Mouse (Mus musculus) megakaryocyte-erythroid progenitor cell, adult 5-6 weeks (primary cell): ENCODE results near the gene Amy1. TPM values are rescaled to one million over a fixed set of nuclear protein-coding genes. Genes with fewer than 3 reads are reported as not detected.
"Not testable (repeated sequence)": the region's sequence is repeated elsewhere in the genome, so short reads cannot be mapped to it uniquely, and the experiment has no call there.

Experiments
- ATAC-seq: replicated peaks from 2 replicates; pipeline ENCODE4 v1.8.0; 2016; ENCODE audit warnings: mild to moderate bottlenecking, inconsistent platforms; ENCODE audit not compliant: severe bottlenecking, poor library complexity, low FRiP score, low TSS enrichment
- total RNA-seq, 2 experiments: library from RNA; stranded (forward) in 1 of 2; stranded (reverse) in 1 of 2; fragments of 200-1000, 215-1000 nt in 1 of 2; fragments of >200 nt in 1 of 2; fragmentation: Nextera tagmentation in 1 of 2; gene quantifications; 2 replicates each; pipeline ENCODE4 v1.2.3; 2014 to 2017

Gene Amy1
- 0.54 and 1.1 TPM in 2 replicates for total RNA-seq (2014; fragmentation: Nextera tagmentation)
- total RNA-seq (2017): 3.5 and 9.3 TPM in 2 replicates

GRCm38 (mm10) chr3:113606599-113606998, at the start of gene Amy1:
Amy1 (minus strand) TSS chr3:113606699.
- no peak for ATAC-seq

DNA sequence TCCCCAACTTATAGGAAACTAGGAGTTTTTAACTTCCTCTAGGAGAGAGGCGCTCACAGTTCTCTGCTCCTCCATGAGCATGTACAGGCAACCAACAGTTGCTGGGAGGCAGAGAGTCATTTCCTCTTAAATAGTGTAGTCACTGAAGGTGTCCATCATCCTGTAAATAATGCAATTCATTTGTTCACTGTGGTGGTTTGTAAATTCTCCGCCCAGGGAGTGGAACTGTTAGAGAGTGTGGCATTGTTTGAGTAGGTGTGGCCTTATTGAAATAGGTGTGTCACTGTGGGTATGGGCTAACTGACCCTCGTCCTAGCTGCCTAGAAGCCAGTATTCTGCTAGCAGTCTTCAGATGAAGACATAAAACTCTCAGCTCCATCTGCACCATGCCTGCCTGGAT, 47.8 kb upstream of the Amy1 start:
- ATAC-seq: no peak

- not testable (repeated sequence) for ATAC-seq
These were observed 44.9 kb upstream of the Amy1 start for GRCm38 (mm10) chr3:113651386-113651785.

- ATAC-seq: no peak
These were observed 33.0 kb upstream of the Amy1 start for GRCm38 (mm10) chr3:113639545-113639944.

GRCm38 (mm10) chr3:113634220-113634619, 27.7 kb upstream of the Amy1 start:
- no peak for ATAC-seq

GRCm38 (mm10) chr3:113631611-113632010, 25.1 kb upstream of the Amy1 start:
- ATAC-seq: peak; percentile 22

GRCm38 (mm10) chr3:113630564-113630963, 24.1 kb upstream of the Amy1 start:
- ATAC-seq: peak; percentile 73

DNA sequence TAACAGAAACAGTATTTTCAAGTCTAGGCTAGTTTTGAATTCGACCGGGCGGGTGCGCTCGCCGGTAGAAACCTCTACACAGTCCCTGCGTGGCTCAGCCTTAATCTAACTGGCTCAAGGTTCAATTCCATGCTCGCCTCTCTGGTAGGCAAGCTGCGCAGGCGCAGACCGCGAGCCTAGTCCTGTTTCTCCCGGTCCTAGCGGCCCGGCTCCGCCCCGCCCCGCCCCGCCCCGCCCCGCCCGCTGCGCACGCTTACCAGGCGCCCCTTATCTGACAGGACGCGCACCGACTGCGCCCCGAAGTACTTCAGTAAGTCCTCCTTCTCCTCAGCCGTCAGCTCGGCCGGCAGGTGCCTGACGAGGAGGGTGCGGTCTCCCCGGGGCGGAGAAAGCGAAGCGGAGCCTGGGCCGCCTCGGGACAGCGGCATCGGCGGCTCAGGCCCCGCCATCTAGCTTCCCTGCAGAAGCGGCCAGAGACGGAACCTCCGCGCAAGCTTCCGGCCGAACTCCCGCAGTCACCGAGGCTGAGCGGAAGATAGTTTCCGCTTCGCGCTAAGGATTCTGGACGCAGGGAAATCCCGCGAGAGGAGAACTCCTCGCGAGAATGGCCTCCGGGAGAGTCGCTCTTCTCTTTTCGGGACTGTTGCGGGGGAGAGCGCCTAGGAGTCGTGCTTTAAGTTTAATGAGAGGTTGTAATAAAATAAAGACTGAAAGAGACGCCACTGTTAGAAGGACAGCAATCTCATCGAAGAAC, 23.3 kb upstream of the Amy1 start, which contains the start of gene Rnpc3:
TSS of gene Rnpc3 (minus strand) at position 544 of the 754 bp plus-strand sequence.
- ATAC-seq: peak; percentile 86

GRCm38 (mm10) chr3:113590844-113591243, 15.7 kb downstream of the Amy1 start:
- no peak for ATAC-seq

DNA sequence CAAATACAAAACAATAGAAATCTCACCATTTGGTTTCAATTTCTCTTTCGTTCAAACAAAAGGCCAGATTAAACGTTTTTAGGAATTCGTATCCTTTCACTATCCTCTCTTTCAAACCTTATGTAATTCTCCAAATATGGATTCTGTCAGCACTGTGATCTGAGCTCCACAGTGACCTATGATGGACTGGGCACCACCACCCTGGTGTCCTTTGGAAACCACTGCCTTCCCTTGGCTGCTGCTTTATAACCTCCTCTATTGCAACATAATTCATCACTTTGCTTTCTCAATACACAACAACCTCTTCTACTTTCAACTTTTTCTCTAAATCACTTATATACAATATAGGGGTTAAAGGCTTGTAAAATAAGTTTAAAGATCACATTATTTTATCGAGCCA, 31.9 kb downstream of the Amy1 start:
- no peak for ATAC-seq

DNA sequence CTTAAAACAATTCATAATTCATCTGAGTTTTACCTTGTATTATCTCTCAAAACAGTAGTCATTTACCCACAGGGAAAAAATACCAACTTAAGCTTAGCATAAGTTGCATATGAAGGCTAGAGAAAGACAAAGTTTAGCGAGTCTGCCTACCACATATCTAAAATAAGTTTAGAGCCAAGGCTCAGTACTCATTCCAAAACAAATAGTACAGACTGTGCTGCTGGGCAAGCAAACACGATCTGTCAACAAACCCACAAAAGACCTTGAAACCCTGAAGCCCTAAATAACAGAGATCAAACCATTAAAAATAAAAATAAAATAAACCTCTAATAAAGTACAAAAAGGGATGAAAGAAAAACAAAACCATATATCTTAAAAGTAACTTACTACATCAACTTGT, 32.4 kb downstream of the Amy1 start:
- ATAC-seq: no peak

- ATAC-seq: no peak
These were observed 34.3 kb downstream of the Amy1 start for GRCm38 (mm10) chr3:113572158-113572557.

- no peak for ATAC-seq
These were observed 66.8 kb downstream of the Amy1 start for GRCm38 (mm10) chr3:113539692-113540091.

- ATAC-seq: not testable (repeated sequence)
These were observed 74.2 kb downstream of the Amy1 start, which contains the start of gene Amy2a1 for GRCm38 (mm10) chr3:113532328-113532727. Amy2a1 (minus strand) TSS chr3:113532428.

Other genes starting within 250 kb of the Amy1 start
- not detected in 2 replicates for gene Amy2a1, start 74.3 kb downstream of the Amy1 start, total RNA-seq (2014; fragmentation: Nextera tagmentation)
- not detected in 2 replicates for gene Amy2a1, start 74.3 kb downstream of the Amy1 start, total RNA-seq (2017)
- gene Rnpc3, start 23.4 kb upstream of the Amy1 start, total RNA-seq (2014; fragmentation: Nextera tagmentation): 45.1 and 54.8 TPM in 2 replicates
- gene Rnpc3, start 23.4 kb upstream of the Amy1 start, total RNA-seq (2017): 66.0 and 100 TPM in 2 replicates